Mouse (Mus musculus) limb, embryonic 14.5 days (tissue): ENCODE data around the gene Tsen15. TPM values are rescaled to one million over a fixed set of nuclear protein-coding genes. Genes with fewer than 3 reads are reported as not detected.

Experiments used
- ATAC-seq: fragments of 200-750 bp; cut with Nextera tagmentation; 2 replicates; pipeline ENCODE4 v1.8.0; 2017; ENCODE audit warnings: low read depth, moderate number of reproducible peaks, moderate TSS enrichment; ENCODE audit not compliant: low FRiP score
- DNase-seq: peaks from one replicate; pipeline ENCODE4 v3.0.0-alpha.2; 2015; ENCODE audit warnings: low spot score
- H3K27ac ChIP-seq: fragments of 300-500 bp; sonication (generic); replicated peaks from 2 replicates; pipeline ENCODE4 v1.5.1; 2014; ENCODE audit warnings: low read depth, mild to moderate bottlenecking, low read length, moderate library complexity, mixed read lengths
- H3K27me3 ChIP-seq: fragments of 300-500 bp; sonication (generic); 2 replicates; pipeline ENCODE4 v1.6.1; 2014; ENCODE audit warnings: low read length, mixed read lengths; ENCODE audit not compliant: control insufficient read depth, insufficient read depth
- H3K36me3 ChIP-seq: fragments of 300-500 bp; sonication (generic); 2 replicates; pipeline ENCODE4 v1.6.1; 2014; ENCODE audit warnings: mild to moderate bottlenecking, low read length, moderate library complexity, mixed read lengths; ENCODE audit not compliant: control insufficient read depth, insufficient read depth
- H3K4me1 ChIP-seq: fragments of 300-500 bp; sonication (generic); 2 replicates; pipeline ENCODE4 v1.6.1; 2014; ENCODE audit warnings: antibody characterized with exemption, low read length, mixed read lengths; ENCODE audit not compliant: control insufficient read depth, insufficient read depth
- H3K4me2 ChIP-seq: fragments of 300-500 bp; sonication (generic); replicated peaks from 2 replicates; pipeline ENCODE4 v1.6.1; 2014; ENCODE audit warnings: low read depth, mild to moderate bottlenecking, low read length, moderate library complexity; ENCODE audit not compliant: severe bottlenecking
- H3K4me3 ChIP-seq: fragments of 300-500 bp; sonication (generic); replicated peaks from 2 replicates; pipeline ENCODE4 v1.5.1; 2014; ENCODE audit warnings: low read length
- H3K9ac ChIP-seq: fragments of 300-500 bp; sonication (generic); 2 replicates; pipeline ENCODE4 v1.6.1; 2014; ENCODE audit warnings: mild to moderate bottlenecking, low read depth, low read length, moderate library complexity; ENCODE audit not compliant: severe bottlenecking
- H3K9me3 ChIP-seq: fragments of 300-500 bp; sonication (generic); 2 replicates; pipeline ENCODE4 v1.6.1; 2016; ENCODE audit warnings: low read length; ENCODE audit not compliant: control insufficient read depth
- POLR2A ChIP-seq: fragments of 200-500 bp; IDR thresholded peaks from 2 replicates; pipeline ENCODE4 v1.8.0; 2012; ENCODE audit warnings: inconsistent platforms, mild to moderate bottlenecking, moderate library complexity, borderline replicate concordance; ENCODE audit not compliant: insufficient read depth, insufficient read length; ENCODE audit errors: extremely low read depth
- WGBS: fragments of 180-500 bp; shearing (Covaris S2); extraction: QIAGEN DNeasy Blood & Tissue Kit; methylation state at CpG from one replicate; pipeline ENCODE4 v1.1.7; 2014; 5-methylcytosine and 5-hydroxymethylcytosine counted together
- polyA plus RNA-seq, 2 experiments: library from polyadenylated mRNA; depleted of rRNA in 1 of 2; stranded (reverse) in 1 of 2; unstranded in 1 of 2; fragments of >200 nt; fragmentation: Nextera tagmentation in 1 of 2; extraction: Ambion mirVana in 1 of 2; gene quantifications; 2 replicates each; pipeline versions ENCODE4 v1.2.1 to v1.2.3; 2012 to 2014

Tsen15 gene
- polyA plus RNA-seq, 2 experiments, result 66.3 to 85.0 TPM

DNA sequence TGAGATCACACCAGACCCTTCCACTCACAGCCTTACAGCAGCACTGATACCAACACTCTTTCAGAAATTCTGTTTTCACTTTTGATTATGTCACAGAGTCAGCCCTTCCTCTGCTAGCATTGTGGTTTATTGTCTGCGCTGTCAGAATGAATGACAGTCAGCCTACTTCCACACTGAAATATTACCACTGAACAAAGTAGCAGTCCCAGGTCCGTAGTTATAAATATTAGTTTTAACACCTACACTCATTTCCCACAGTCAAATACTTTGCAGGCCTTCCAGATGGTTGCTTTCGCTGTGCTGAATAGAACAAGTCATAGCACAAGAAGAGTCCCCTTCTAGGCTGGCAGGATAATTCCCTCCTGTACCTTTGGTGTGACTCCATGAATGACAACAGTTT, 35.8 kb upstream of the Tsen15 start:
- no peaks in the 10 kb centered on the region for H3K36me3 ChIP-seq
- no peak for TF ChIP-seq POLR2A
- ATAC-seq (no peak), DNase-seq (no peak)
- no peak overlapping the region for H3K4me2 ChIP-seq
- H3K27me3 ChIP-seq, result no peaks in the 10 kb centered on the region
- H3K27ac ChIP-seq, result no peak overlapping the region
- H3K9me3 ChIP-seq, result no peaks in the 10 kb centered on the region
- H3K9ac ChIP-seq, result no peak overlapping the region
- 55% methylated on average over 3 of the region's 3 CpGs for WGBS
- peaks cover 13% of the 10 kb centered on the region for H3K4me1 ChIP-seq
- H3K4me3 ChIP-seq, result no peak overlapping the region

DNA sequence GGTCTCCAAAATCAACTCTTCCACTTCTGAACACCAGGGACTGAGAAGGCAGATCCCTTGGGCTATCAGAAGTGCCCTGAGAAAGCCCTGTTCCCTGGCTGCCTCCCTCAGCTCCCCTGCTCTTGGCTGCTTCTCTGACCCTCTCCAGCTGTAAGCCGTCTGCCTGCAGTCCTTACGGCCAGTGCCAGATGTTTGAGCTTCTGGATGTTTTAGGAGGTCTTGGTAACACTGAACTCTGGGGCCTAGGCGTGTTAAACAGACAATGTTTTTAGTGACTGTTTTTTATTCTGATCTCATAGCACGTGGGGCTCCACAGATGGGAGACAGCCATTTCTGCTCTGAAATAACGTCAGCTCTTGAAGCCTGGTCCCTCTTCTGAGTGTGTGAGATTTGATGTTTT, 31.1 kb upstream of the Tsen15 start:
- H3K36me3 ChIP-seq, result no peaks in the 10 kb centered on the region
- no peaks in the 10 kb centered on the region for H3K27me3 ChIP-seq
- no peak overlapping the region for H3K9ac ChIP-seq
- H3K4me1 ChIP-seq, result peaks cover 8% of the 10 kb centered on the region
- H3K4me2 ChIP-seq, result no peak overlapping the region
- H3K4me3 ChIP-seq, result no peak overlapping the region
- 10% methylated on average over 5 of the region's 5 CpGs for WGBS
- no peak overlapping the region for H3K27ac ChIP-seq
- peak; percentile 31 for DNase-seq
- no peak for TF ChIP-seq POLR2A
- no peak for ATAC-seq
- H3K9me3 ChIP-seq, result no peaks in the 10 kb centered on the region

DNA sequence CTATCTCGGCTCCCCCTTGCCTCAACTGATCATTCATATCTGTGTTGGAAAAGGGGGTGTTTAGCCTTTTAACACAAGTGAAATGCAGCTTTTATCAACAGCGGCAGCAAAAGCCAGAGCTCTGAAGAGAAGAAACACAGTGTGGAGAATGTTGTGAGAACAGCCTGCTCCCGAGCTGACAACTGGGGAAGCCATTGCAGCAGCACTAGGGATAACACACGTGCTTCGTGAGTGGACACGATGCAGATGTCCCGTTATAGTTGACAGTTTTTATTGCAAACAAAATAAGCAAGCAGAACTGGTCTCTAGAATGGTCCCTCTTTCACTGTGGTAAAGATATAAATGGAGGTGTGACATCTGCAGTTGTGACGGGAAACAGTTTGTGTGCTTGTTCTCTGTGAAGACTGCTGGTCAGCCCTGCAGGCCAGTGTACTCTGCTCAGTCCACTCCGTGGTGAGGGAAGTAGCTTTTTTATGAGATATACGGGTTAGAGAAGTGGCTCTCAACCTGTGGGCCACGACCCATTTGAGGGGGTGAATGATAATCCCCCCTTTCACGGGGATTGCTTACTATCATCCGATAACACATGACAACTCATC, 29.9 kb upstream of the Tsen15 start:
- Histone ChIP-seq H3K9me3 (0 out of 2 replicates have a peak, but pooled peaks cover 5% of the 10 kb centered on the region), H3K27ac (no peak overlapping the region), H3K9ac (no peak overlapping the region), H3K4me2 (no peak overlapping the region), H3K27me3 (no peaks in the 10 kb centered on the region), H3K4me1 (peaks cover 8% of the 10 kb centered on the region; the same call in 1 of the 2 replicates), H3K4me3 (no peak overlapping the region), H3K36me3 (no peaks in the 10 kb centered on the region)
- DNase-seq, result no peak
- no peak for TF ChIP-seq POLR2A
- WGBS, result 64% methylated on average over 13 of the region's 13 CpGs
- ATAC-seq, result no peak

DNA sequence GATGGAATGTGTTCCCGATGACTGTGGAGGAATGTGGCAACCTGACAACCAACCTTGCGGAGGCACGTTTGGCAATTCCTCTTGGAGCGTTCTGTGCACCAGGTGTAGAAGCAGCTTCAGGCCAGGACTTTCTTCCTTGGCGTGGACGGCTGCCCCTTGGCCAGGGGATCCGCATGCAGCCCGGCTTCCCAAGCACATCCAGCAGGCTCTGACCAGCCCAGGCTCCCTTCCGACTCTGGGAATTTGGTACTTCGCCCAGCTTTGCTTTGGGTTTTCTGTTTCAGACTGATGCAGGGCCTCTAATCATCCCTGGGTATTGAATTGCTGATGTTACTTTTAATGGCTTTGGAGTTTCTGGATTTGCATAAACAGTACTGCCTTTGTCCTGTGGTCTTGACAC, 28.0 kb upstream of the Tsen15 start:
- Histone ChIP-seq H3K36me3 (no peaks in the 10 kb centered on the region), H3K27ac (no peak overlapping the region), H3K9me3 (0 out of 2 replicates have a peak, but pooled peaks cover 5% of the 10 kb centered on the region), H3K4me2 (no peak overlapping the region), H3K4me3 (no peak overlapping the region), H3K27me3 (no peaks in the 10 kb centered on the region), H3K4me1 (peaks cover 8% of the 10 kb centered on the region; the same call in 1 of the 2 replicates), H3K9ac (no peak overlapping the region)
- DNase-seq, result no peak
- WGBS, result 55% methylated on average over 10 of the region's 10 CpGs
- no peak for TF ChIP-seq POLR2A
- no peak for ATAC-seq

DNA sequence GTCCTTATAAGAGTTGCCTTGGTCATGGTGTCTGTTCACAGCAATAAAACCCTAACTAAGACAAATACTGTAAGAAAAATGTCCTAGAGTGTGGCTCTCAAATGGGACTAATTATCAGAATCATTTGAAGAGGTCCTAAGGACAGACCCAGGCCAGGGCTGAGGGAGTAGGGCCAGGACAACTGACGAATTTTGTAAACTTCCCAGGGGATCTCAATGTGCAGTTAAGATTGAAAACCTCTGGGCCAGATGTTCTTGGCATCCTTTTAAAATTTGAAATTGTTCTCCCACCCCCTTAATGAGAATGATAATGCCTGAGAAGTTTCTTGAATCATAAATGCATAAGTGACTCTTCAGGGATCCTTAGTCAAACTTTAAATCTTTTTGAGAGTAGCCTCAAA, 27.5 kb upstream of the Tsen15 start:
- DNase-seq (no peak), ATAC-seq (no peak)
- Histone ChIP-seq H3K4me1 (peaks cover 8% of the 10 kb centered on the region; the same call in 1 of the 2 replicates), H3K27ac (no peak overlapping the region), H3K9ac (no peak overlapping the region), H3K9me3 (0 out of 2 replicates have a peak, but pooled peaks cover 5% of the 10 kb centered on the region), H3K4me3 (no peak overlapping the region), H3K36me3 (no peaks in the 10 kb centered on the region), H3K4me2 (no peak overlapping the region), H3K27me3 (no peaks in the 10 kb centered on the region)
- WGBS, result 64% methylated on average over 1 of the region's 1 CpGs
- TF ChIP-seq POLR2A, result no peak

DNA sequence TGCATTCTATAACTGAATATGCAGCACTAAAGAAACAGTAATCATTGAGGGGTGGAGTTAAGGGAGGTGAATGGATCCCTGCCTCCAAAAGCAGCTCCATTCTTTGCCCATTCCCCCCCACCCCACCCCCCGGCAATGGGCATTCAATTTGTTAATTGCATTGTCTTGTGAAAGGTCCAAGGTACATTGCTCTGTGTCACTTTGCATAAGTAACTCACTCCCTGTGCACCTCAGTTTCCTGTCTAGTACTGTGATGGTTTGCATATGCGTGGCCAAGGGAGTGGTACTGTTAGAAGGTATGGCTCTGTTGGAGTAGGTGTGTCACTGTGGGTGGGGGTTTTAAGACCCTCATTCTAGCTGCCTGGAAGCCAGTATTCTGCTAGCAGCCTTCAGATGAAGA, 26.6 kb upstream of the Tsen15 start:
- H3K27me3 ChIP-seq, result no peaks in the 10 kb centered on the region
- ATAC-seq (no peak), DNase-seq (no peak)
- no peak overlapping the region for H3K9ac ChIP-seq
- 91% methylated on average over 2 of the region's 2 CpGs for WGBS
- TF ChIP-seq POLR2A, result no peak
- H3K27ac ChIP-seq, result no peak overlapping the region
- peaks cover 8% of the 10 kb centered on the region; the same call in 1 of the 2 replicates for H3K4me1 ChIP-seq
- no peak overlapping the region for H3K4me2 ChIP-seq
- no peaks in the 10 kb centered on the region for H3K36me3 ChIP-seq
- no peak overlapping the region for H3K4me3 ChIP-seq
- H3K9me3 ChIP-seq, result 0 out of 2 replicates have a peak, but pooled peaks cover 5% of the 10 kb centered on the region
